ENCODE assay signal across 19 mouse cellular contexts in genomic region chr19:46331936-46332335, GRCm38 (mm10). TPM values are rescaled to one million over a fixed set of nuclear protein-coding genes. Genes with fewer than 3 reads are reported as not detected.
"Had no signal": no experiment of that assay in that cellular context is flagged by ENCODE, and none has a peak within 500 bp of the region (broad histone marks: within the 10 kb centered on the region; RNA-seq: fewer than 3 reads in every experiment).

No protein-coding gene starts in this region.

- H3K9ac ChIP-seq: kidney, embryonic 15.5 days; liver, embryonic 15.5 days; lung, embryonic 15.5 days had no signal

- DNase-seq: kidney, adult 11 months; kidney, adult 8-10 months; kidney, postnatal 36 days; lung, adult 18-20 months; lung, postnatal 10 days; lung, postnatal 36 days; midbrain, embryonic 14.5 days; retina, postnatal 1 day; thymus, adult 2 months; thymus, postnatal 14 days; thymus, postnatal 4 days had no signal

- H3K4me3 ChIP-seq: kidney, embryonic 15.5 days; left cerebral cortex, adult 2 months; liver, embryonic 15.5 days; lung, embryonic 15.5 days; megakaryocyte, embryonic 14.5 days had no signal

- H3K9me3 ChIP-seq: kidney, embryonic 15.5 days; liver, embryonic 15.5 days; lung, embryonic 15.5 days; megakaryocyte, embryonic 14.5 days; midbrain, embryonic 10.5 days had no signal

- H3K4me2 ChIP-seq: kidney, embryonic 15.5 days; liver, embryonic 15.5 days; lung, embryonic 15.5 days had no signal

- H3K27ac ChIP-seq: kidney, embryonic 15.5 days; liver, embryonic 15.5 days; lung, embryonic 15.5 days; stomach, postnatal 0 days had no signal

RNA-seq across cellular contexts. Expression of gene Mfsd13a, which starts 9.0 kb away (rescaled TPM):
- total RNA-seq: neutrophil, adult 5-6 weeks had no signal

RNA-seq across cellular contexts. Expression of gene 2310034G01Rik, which starts 18.2 kb away (rescaled TPM):
- total RNA-seq: neutrophil, adult 5-6 weeks had no signal
